Mouse (Mus musculus) fat pad, adult 2 months (tissue): ENCODE results near the gene Pias3.
"Not testable (repeated sequence)": the region's sequence is repeated elsewhere in the genome, so short reads cannot be mapped to it uniquely, and the experiment has no call there.

Experiments
- DNase-seq: peaks from one replicate; pipeline ENCODE4 v3.0.0-alpha.2; 2011; ENCODE audit warnings: low read depth, low spot score; ENCODE audit errors: extremely low read depth

Gene Pias3

DNA sequence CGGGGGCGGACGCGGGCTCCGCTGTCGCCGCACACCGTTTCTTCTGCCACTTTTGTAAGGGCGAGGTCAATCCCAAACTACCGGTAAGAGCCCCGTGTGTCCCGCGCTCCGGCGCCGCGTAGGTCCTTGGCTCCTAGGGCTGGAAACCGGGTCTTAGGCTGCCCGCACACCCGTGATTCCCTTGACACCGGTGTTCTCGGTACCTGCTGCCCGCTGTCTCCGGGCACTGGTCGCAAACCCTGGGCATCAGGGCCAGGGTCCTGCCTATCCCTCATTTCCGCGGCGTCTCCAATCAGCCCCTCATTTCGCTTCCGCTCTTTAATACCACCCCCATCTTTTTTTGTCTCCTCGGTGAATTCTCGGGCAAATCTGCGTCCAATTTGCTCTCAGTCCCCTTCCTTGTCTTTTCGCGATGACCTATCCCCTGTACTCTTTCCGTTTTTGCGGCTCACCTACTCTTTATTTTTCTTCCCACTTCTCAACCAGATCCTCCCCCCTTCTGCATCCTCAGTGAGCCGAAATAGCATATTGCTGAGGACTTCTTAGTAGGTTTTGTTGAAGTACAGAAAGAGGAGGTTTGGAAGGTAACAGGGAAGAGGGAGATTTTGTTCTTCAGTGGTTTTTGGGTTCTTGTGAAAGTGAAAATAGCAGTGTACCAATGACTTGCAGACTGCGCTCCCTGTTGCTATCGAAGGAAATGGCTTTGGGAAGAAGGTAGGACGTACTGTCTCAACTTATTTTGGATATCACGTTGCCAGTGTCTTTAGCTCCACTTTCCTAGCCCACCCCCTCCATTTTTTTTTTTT is 31.8 kb downstream of the Pias3 start:
- no peak for DNase-seq

DNA sequence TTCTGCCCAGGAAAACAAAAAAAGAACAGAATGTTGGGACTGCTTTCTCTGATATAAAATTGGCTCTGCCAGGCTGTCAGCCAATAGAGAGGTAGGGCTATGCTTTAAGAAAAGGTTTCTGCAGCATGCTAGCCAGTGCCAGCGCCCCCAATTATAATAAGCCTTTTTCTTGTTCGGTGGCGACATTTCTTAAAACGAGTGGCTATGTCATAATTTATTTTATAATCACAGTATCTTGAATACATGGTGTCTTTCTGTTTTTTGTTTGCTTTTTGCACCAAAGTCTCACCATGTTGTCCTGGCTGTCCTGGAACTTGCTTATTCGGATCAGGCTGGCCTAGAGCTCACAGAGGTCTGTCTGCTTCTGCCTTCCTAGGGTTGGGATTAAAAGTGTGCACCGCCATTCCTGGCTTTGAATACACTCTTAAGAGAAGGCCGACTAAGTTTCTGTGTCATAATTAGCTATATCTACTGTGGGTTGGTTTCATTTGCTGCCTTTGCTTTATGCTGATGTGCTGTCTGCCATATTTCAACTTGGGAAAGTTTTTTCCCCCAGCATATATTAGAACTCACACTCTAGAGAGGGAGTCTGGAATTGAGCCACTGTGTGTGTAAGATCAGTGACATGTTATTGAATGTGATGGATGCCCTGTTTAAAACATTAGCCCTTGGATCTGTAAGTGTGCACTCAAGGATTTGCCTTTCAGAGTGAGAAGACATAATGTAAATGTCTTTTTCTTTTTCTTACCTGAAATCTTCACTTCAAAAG is 32.6 kb downstream of the Pias3 start:
- DNase-seq: no peak

- no peak for DNase-seq
These were observed 33.2 kb downstream of the Pias3 start for GRCm38 (mm10) chr3:96729403-96729784.

DNA sequence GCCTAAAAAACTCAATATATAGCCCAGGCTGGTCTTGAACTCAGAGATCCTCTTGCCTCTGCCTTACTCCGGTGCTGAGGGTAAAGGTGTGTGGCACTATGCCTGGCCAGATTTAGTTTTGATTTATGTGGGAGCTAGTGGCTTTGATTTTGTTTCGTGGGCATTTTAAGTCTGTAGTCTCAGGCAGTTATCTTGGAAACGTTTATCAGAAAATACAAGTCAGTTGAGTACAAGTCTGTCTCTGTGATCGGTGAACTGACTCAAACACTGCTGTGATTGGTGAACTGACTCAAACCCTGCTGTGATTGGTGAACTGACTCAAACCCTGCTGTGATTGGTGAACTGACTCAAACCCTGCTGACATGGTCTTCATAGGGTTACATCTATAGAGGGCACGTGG is 34.6 kb downstream of the Pias3 start:
- no peak for DNase-seq

- no peak for DNase-seq
These were observed 37.8 kb downstream of the Pias3 start for GRCm38 (mm10) chr3:96733984-96734383.

- no peak for DNase-seq
These were observed 39.0 kb downstream of the Pias3 start for GRCm38 (mm10) chr3:96735200-96735599.

GRCm38 (mm10) chr3:96737013-96737740 is 41.0 kb downstream of the Pias3 start:
- DNase-seq: peak; percentile 87

- DNase-seq: no peak
These were observed 41.8 kb downstream of the Pias3 start for GRCm38 (mm10) chr3:96737995-96738394.

DNA sequence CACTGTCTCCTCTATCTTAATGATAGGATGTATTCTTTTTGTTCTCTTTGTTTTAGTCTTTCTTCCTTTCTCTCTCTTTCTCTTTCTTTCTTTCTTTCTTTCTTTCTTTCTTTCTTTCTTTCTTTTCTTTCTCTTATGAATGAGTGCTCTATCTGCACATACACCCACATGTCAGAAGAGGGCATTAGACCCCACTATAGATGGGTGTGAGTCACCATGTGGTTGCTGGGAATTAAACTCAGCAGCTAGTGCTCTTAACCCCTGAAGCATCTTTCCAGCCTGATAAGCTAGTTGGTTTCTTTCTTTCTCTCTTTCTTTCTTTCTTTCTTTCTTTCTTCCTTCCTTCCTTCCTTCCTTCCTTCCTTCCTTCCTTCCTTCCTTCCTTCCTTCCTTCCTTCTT is 44.1 kb downstream of the Pias3 start:
- DNase-seq: not testable (repeated sequence)

GRCm38 (mm10) chr3:96744348-96744747 is 48.2 kb downstream of the Pias3 start:
- DNase-seq: no peak

DNA sequence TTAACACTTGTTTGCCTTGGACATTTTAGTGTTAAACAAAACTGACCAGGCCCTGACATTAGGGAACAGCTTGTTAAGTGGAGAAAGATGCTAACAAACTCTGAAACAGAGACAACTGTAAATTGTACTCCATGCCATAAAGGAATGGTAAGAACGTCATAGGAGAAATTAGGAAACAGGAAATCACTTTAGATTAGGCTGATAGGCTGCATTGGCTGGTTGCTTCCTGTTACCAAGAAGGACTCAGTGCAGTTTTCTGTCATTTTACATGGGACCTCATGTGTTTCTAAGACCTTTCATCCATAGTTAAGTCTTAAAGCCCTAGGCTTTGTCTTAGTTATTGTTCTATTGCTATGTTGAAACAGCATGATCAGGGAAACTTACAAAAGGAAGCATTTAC is 50.6 kb downstream of the Pias3 start:
- no peak for DNase-seq
